Mouse (Mus musculus) forebrain, embryonic 16.5 days (tissue): Measurements from ENCODE around the gene Akap2. TPM values are rescaled to one million over a fixed set of nuclear protein-coding genes. Genes with fewer than 3 reads are reported as not detected.

Experiments used
- ATAC-seq: fragments of 200-750 bp; cut with Nextera tagmentation; 2 replicates; pipeline ENCODE4 v1.8.0; 2017; ENCODE audit warnings: mild to moderate bottlenecking, moderate library complexity
- H3K27ac ChIP-seq: fragments of 300-500 bp; sonication (generic); 2 replicates; pipeline ENCODE4 v1.5.1; 2014; ENCODE audit warnings: low read length, control low read depth
- H3K27me3 ChIP-seq: fragments of 300-500 bp; sonication (generic); replicated peaks from 2 replicates; pipeline ENCODE4 v1.6.1; 2014; ENCODE audit warnings: low read length; ENCODE audit not compliant: control insufficient read depth, insufficient read depth
- H3K36me3 ChIP-seq: fragments of 300-500 bp; sonication (generic); 2 replicates; pipeline ENCODE4 v1.6.1; 2014; ENCODE audit not compliant: control insufficient read depth, insufficient read depth
- H3K4me1 ChIP-seq: fragments of 300-500 bp; sonication (generic); replicated peaks from 2 replicates; pipeline ENCODE4 v1.6.1; 2014; ENCODE audit warnings: low read length; ENCODE audit not compliant: control insufficient read depth, insufficient read depth
- H3K4me2 ChIP-seq: fragments of 300-500 bp; sonication (generic); 2 replicates; pipeline ENCODE4 v1.6.1; 2014; ENCODE audit warnings: mild to moderate bottlenecking, low read length, control low read depth
- H3K4me3 ChIP-seq: fragments of 300-500 bp; sonication (generic); replicated peaks from 2 replicates; pipeline ENCODE4 v1.5.1; 2014; ENCODE audit warnings: mild to moderate bottlenecking, low read length, control low read depth
- H3K9ac ChIP-seq: fragments of 300-500 bp; sonication (generic); replicated peaks from 2 replicates; pipeline ENCODE4 v1.6.1; 2014; ENCODE audit warnings: low read depth, low read length, control low read depth
- H3K9me3 ChIP-seq: fragments of 300-500 bp; sonication (generic); 2 replicates; pipeline ENCODE4 v1.6.1; 2016; ENCODE audit warnings: low read length; ENCODE audit not compliant: control insufficient read depth
- WGBS: fragments of 180-500 bp; shearing (Covaris S2); extraction: QIAGEN DNeasy Blood & Tissue Kit; methylation state at CpG from one replicate; pipeline ENCODE4 v1.1.7; 2014; 5-methylcytosine and 5-hydroxymethylcytosine counted together
- polyA plus RNA-seq: library from polyadenylated mRNA; unstranded; fragments of >200 nt; fragmentation: Nextera tagmentation; extraction: Ambion mirVana; gene quantifications from 2 replicates; pipeline ENCODE4 v1.2.1, GENCODE M21; 2015

Akap2 gene
- polyA plus RNA-seq, 1 experiment from 2014 or later, result 7.7 TPM

DNA sequence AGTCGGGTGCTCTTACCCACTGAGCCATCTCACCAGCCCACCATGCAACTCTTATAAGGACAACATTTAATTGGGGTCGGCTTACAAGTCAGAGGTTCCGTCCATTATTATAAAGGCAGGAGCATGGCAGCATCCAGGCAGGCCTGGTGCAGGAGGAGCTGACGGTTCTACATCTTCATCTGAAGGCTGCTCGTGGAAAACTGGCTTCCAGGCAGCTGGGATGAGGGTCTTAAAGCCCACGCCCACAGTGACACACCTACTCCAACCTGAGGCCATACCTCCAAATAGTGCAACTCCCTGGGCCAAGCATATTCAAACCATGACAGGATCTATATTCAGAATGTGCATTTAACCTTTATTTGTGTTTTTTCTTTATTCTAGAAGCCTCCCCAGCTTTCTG is 136.7 kb downstream of the Akap2 start:
- Histone ChIP-seq H3K27ac (no peak overlapping the region), H3K4me2 (no peak overlapping the region), H3K27me3 (no peaks in the 10 kb centered on the region), H3K4me3 (no peak overlapping the region), H3K9me3 (no peaks in the 10 kb centered on the region), H3K9ac (no peak overlapping the region), H3K4me1 (no peaks in the 10 kb centered on the region), H3K36me3 (no peaks in the 10 kb centered on the region)
- 91% methylated on average over 6 of the region's 6 CpGs for WGBS
- no peak for ATAC-seq

DNA sequence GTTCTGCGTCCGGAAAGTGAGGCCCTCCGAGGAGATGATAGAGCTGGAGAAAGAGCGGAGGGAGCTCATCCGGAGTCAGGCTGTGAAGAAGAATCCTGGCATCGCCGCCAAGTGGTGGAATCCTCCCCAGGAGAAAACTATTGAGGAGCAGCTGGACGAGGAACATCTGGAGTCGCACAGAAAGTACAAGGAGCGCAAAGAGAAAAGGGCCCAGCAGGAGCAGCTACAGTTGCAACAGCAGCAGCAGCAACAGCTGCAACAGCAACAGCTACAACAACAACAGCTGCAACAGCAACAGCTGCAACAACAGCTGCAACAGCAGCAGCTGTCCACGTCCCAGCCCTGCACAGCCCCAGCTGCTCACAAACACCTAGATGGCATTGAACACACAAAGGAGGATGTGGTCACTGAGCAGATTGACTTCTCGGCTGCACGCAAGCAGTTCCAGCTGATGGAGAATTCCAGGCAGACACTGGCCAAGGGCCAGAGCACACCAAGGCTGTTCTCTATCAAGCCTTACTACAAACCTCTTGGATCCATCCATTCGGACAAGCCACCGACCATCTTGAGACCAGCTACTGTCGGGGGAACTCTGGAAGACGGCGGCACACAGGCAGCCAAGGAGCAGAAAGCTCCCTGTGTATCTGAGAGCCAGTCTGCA is 138.0 kb downstream of the Akap2 start:
- WGBS, result 90% methylated on average over 18 of the region's 18 CpGs
- H3K9me3 ChIP-seq, result no peaks in the 10 kb centered on the region

DNA sequence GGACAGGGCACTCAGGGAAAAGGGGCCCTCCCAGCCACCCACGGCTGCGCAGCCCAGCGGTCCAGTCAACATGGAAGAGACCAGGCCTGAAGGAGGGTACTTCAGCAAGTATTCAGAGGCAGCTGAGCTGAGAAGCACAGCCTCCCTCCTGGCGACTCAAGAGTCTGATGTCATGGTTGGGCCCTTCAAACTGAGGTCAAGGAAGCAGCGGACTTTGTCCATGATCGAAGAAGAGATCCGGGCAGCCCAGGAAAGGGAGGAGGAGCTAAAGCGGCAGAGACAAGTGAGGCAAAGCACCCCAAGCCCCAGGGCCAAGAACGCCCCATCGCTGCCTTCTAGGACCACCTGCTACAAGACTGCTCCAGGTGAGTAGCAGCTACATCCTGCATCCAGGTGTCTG is 139.2 kb downstream of the Akap2 start:
- H3K4me3 ChIP-seq, result no peak overlapping the region
- H3K27me3 ChIP-seq, result no peaks in the 10 kb centered on the region
- no peak overlapping the region for H3K27ac ChIP-seq
- H3K4me1 ChIP-seq, result no peaks in the 10 kb centered on the region
- 97% methylated on average over 10 of the region's 10 CpGs for WGBS
- no peak for ATAC-seq
- H3K9me3 ChIP-seq, result no peaks in the 10 kb centered on the region
- no peak overlapping the region for H3K9ac ChIP-seq
- H3K36me3 ChIP-seq, result no peaks in the 10 kb centered on the region
- no peak overlapping the region for H3K4me2 ChIP-seq

More for the DNA sequence above, 138.0 kb downstream of the Akap2 start:
- H3K4me1 ChIP-seq, result no peaks in the 10 kb centered on the region
- no peaks in the 10 kb centered on the region for H3K36me3 ChIP-seq
- no peak overlapping the region for H3K9ac ChIP-seq
- no peak overlapping the region for H3K27ac ChIP-seq
- ATAC-seq, result no peak
- no peaks in the 10 kb centered on the region for H3K27me3 ChIP-seq
- H3K4me3 ChIP-seq, result no peak overlapping the region
- H3K4me2 ChIP-seq, result no peak overlapping the region

DNA sequence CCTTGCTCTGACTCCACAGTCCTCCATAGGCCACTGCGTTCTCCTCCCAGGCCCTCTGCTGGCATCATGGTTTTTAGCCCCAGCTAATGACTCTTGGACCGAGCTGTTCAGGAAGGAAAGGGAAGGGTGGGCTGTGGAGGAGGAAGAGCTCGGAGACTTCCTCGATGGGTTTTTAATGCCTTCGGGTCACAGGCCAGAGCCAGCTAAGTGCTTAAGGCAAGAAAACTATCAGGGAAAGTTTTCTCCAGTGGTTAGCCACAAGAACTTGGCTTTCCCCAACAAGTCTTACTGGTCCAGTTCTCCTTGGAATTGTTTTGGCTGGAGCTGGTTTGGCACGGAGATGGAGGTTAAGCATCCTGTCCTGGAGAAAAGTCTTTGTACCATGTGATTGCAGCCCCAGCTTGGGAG is 142.8 kb downstream of the Akap2 start:
- Histone ChIP-seq H3K9me3 (no peaks in the 10 kb centered on the region), H3K4me2 (no peak overlapping the region), H3K9ac (no peak overlapping the region), H3K4me1 (no peaks in the 10 kb centered on the region), H3K4me3 (no peak overlapping the region), H3K36me3 (no peaks in the 10 kb centered on the region), H3K27ac (no peak overlapping the region), H3K27me3 (no peaks in the 10 kb centered on the region)
- ATAC-seq, result no peak
- WGBS, result 88% methylated on average over 6 of the region's 6 CpGs

DNA sequence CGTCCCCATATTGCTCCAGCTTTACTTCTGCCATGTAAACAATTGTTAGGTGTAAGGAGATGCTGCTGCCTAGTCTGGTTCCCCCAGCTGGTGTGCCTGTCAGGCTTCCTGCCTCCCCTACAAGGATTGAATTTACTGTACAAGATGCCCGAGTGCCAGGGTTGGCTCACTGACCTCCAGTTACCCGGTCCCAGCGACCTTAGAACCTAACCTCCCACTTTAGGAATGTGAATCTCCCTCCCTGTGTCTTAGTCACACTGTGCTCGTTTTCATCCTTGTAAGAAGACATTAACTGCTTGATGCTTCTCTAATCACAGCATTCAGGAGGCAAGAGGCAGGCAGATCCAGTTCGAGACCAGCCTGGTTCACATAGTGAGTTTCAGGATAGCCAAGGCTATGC is 143.7 kb downstream of the Akap2 start:
- H3K27ac ChIP-seq, result no peak overlapping the region
- H3K9ac ChIP-seq, result no peak overlapping the region
- WGBS, result 83% methylated on average over 6 of the region's 6 CpGs
- no peak for ATAC-seq
- H3K36me3 ChIP-seq, result no peaks in the 10 kb centered on the region
- H3K4me2 ChIP-seq, result no peak overlapping the region
- H3K4me1 ChIP-seq, result no peaks in the 10 kb centered on the region
- no peak overlapping the region for H3K4me3 ChIP-seq
- H3K9me3 ChIP-seq, result no peaks in the 10 kb centered on the region
- no peaks in the 10 kb centered on the region for H3K27me3 ChIP-seq

DNA sequence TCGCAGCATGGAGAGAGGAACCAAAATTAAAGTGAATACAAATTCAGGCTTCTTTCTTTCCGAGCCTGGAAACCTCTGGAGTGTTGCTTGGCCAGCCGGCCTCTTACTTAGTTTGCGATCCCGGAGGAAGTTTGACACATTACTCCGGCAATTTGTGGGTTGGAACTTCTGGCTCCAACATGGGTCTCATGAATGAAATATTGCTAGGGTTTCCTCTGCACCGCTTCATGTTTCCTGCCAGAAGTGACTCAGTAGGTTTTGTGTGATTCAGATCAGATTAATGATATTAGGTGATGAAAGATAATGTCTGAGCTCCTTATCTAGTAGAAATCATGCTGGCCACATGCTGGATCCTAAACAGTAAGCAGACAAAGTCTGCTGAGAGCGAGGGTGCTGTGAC is 144.4 kb downstream of the Akap2 start:
- Histone ChIP-seq H3K4me1 (no peaks in the 10 kb centered on the region), H3K27ac (no peak overlapping the region), H3K4me2 (no peak overlapping the region), H3K9me3 (no peaks in the 10 kb centered on the region), H3K9ac (no peak overlapping the region), H3K27me3 (no peaks in the 10 kb centered on the region), H3K36me3 (no peaks in the 10 kb centered on the region), H3K4me3 (no peak overlapping the region)
- 94% methylated on average over 8 of the region's 8 CpGs for WGBS
- no peak for ATAC-seq

DNA sequence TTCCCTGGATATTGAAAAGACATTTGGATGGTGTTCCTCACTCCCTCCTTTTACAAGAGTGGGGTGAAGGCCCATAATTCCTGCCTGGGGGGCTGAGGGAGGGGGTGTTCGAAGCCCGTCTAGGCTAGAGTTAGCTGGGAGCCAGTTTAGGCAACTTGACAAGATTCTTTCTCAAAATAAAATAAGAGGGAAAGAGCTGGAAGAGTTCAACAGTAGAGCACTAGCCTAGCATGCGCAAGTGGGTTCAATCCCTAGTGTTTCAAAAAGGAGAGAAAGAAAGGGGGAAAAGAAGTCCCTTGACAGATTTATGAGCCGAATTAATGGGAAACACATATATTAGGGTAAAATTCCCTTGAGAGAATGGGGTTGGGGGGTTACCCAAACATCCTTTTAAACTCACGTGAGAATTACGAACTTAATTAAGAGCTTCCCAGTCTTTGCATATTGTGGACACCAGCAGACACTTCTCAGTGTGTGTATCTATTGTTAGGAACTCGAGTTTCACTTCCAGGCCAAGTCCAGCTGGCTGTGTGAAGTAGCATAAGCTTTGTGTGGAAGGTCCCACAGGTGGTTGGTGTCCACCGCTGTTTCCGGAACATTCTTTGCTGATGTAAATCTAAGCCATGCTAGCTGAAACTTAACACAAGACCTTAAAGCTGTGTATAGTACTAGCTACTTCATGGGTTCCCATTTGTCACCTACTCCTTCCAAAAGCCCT is 145.0 kb downstream of the Akap2 start:
- H3K27me3 ChIP-seq, result no peaks in the 10 kb centered on the region
- H3K4me3 ChIP-seq, result no peak overlapping the region
- H3K27ac ChIP-seq, result no peak overlapping the region
- 84% methylated on average over 9 of the region's 9 CpGs for WGBS
- peaks cover 2% of the 10 kb centered on the region; the same call in 1 of the 2 replicates for H3K4me1 ChIP-seq
- no peak overlapping the region for H3K4me2 ChIP-seq
- H3K36me3 ChIP-seq, result no peaks in the 10 kb centered on the region
- no peaks in the 10 kb centered on the region for H3K9me3 ChIP-seq
- no peak for ATAC-seq
- H3K9ac ChIP-seq, result no peak overlapping the region

DNA sequence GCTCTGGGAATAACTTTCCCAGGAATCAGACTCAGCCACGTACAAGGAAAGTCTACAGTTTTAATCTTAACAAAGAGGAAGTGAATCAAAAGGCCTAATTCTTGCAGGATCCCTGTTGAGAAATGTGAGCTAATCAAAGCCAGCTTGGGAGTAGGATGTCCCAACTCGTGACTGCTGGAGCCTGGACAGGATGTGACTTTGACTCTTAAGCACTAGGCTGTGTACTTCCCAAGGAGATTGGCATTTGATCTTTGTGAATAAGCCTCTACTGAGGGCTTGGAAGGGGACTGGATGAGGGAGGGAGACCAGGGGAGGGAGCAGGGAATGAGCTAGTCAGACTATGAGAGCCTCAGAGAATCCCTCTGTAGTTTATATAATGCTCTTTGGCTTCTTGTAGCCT is 148.6 kb downstream of the Akap2 start:
- no peaks in the 10 kb centered on the region for H3K9me3 ChIP-seq
- no peak overlapping the region for H3K4me3 ChIP-seq
- WGBS, result 12% methylated on average over 2 of the region's 2 CpGs
- H3K27me3 ChIP-seq, result no peaks in the 10 kb centered on the region
- H3K4me1 ChIP-seq, result peaks cover 3% of the 10 kb centered on the region; the same call in 1 of the 2 replicates
- H3K27ac ChIP-seq, result no peak overlapping the region
- no peaks in the 10 kb centered on the region for H3K36me3 ChIP-seq
- H3K9ac ChIP-seq, result no peak overlapping the region
- ATAC-seq, result no peak
- no peak overlapping the region for H3K4me2 ChIP-seq

DNA sequence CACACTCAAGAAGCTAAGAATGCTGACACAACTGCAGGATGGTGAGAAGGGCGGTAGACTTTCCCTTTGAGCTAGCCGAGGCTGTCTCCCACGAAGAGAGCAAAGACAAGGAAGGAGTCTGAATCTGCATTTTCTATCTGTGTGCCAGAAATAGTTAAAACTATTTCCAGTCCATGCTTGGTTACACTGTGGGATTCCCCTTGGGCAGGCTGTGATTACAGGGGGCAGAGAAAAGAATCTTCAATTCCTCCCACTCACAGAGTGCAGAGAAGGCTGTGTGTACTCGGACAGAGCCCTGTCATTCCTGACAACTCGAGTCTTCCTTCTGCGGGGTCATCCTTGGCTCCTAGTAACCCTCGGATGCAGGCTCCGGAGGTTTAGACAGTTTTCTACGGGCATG is 149.5 kb downstream of the Akap2 start:
- WGBS, result 66% methylated on average over 9 of the region's 9 CpGs
- H3K4me2 ChIP-seq, result no peak overlapping the region
- H3K27ac ChIP-seq, result no peak overlapping the region
- no peak for ATAC-seq
- no peaks in the 10 kb centered on the region for H3K27me3 ChIP-seq
- peaks cover 3% of the 10 kb centered on the region; the same call in 1 of the 2 replicates for H3K4me1 ChIP-seq
- no peaks in the 10 kb centered on the region for H3K9me3 ChIP-seq
- no peak overlapping the region for H3K9ac ChIP-seq
- no peaks in the 10 kb centered on the region for H3K36me3 ChIP-seq
- H3K4me3 ChIP-seq, result no peak overlapping the region
